In genomic region chr2:156781836-156782480, GRCm38 (mm10) we compare ENCODE assay signal across 17 mouse cellular contexts. TPM values are rescaled to one million over a fixed set of nuclear protein-coding genes. Genes with fewer than 3 reads are reported as not detected.
DNase-seq lines count a peak whose midpoint lies in the region; ATAC-seq and TF ChIP-seq lines count a peak whose summit lies in the region.
"Had no signal": no experiment of that assay in that cellular context is flagged by ENCODE, and none has a peak within 500 bp of the region (broad histone marks: within the 10 kb centered on the region; RNA-seq: fewer than 3 reads in every experiment).

No protein-coding gene starts in this region.

- no peak overlapping the region for H3K4me2 ChIP-seq in heart, embryonic 13.5 days
- peak overlapping the region; percentile 58 for H3K4me2 ChIP-seq in liver, embryonic 15.5 days
- H3K4me2 ChIP-seq: forebrain, embryonic 12.5 days; limb, embryonic 13.5 days had no signal

- TF ChIP-seq POLR2A in bone marrow macrophage, adult 2 months (IDR thresholded peaks at IDR 0.05; ENCODE audit: borderline replicate concordance, low read depth, low read length): no peak

- no peak overlapping the region for H3K4me3 ChIP-seq in heart, embryonic 13.5 days
- H3K4me3 ChIP-seq in E14TG2a.4 (replicated peaks; ENCODE audit: low read length): peak overlapping the region; percentile 50; the same call in 1 of the 2 replicates
- no peak overlapping the region for H3K4me3 ChIP-seq in bone marrow macrophage, adult 2 months (ENCODE audit: insufficient read depth, low read length)
- no peak overlapping the region for H3K4me3 ChIP-seq in liver, embryonic 15.5 days (replicated peaks)
- H3K4me3 ChIP-seq: forebrain, embryonic 12.5 days; limb, embryonic 13.5 days had no signal

- 0 out of 2 replicates have a peak, but pooled peaks cover 3% of the 10 kb centered on the region for H3K9me3 ChIP-seq in heart, embryonic 13.5 days
- H3K9me3 ChIP-seq in E14TG2a.4 (ENCODE audit: low read length): peaks cover 23% of the 10 kb centered on the region
- H3K9me3 ChIP-seq in liver, embryonic 15.5 days (replicated peaks): no peaks in the 10 kb centered on the region
- H3K9me3 ChIP-seq: limb, embryonic 13.5 days had no signal

- 0 out of 2 replicates have a peak overlapping the region, but pooled peaks have one; percentile 14 for H3K9ac ChIP-seq in heart, embryonic 13.5 days
- peak overlapping the region; percentile 6; the same call in 1 of the 2 replicates for H3K9ac ChIP-seq in liver, embryonic 15.5 days
- H3K9ac ChIP-seq: forebrain, embryonic 12.5 days; limb, embryonic 13.5 days had no signal

- H3K36me3 ChIP-seq in heart, embryonic 13.5 days: peaks cover 36% of the 10 kb centered on the region
- H3K36me3 ChIP-seq in E14TG2a.4 (ENCODE audit: insufficient read depth, low read length): no peaks in the 10 kb centered on the region
- no peaks in the 10 kb centered on the region for H3K36me3 ChIP-seq in liver, embryonic 15.5 days (replicated peaks)
- H3K36me3 ChIP-seq: forebrain, embryonic 12.5 days had no signal

- ATAC-seq in heart, embryonic 13.5 days (ENCODE audit: extremely low read depth, insufficient number of reproducible peaks, low FRiP score, low TSS enrichment): no peak
- peak; percentile 70 for ATAC-seq in liver, embryonic 15.5 days (ENCODE audit: insufficient read depth)
- ATAC-seq in megakaryocyte, adult 5-6 weeks (ENCODE audit: poor library complexity, severe bottlenecking): no peak

- TF ChIP-seq CTCF in E14TG2a.4 (conservative IDR thresholded peaks at IDR 0.05; ENCODE audit: low read length): peak; percentile 19
- peak; percentile 5; the same call in 1 of the 2 replicates for TF ChIP-seq CTCF in bone marrow macrophage, adult 2 months (IDR thresholded peaks at IDR 0.05; ENCODE audit: low read depth, low read length)

- H3K4me1 ChIP-seq in heart, embryonic 13.5 days: peaks cover 74% of the 10 kb centered on the region
- peaks cover 53% of the 10 kb centered on the region for H3K4me1 ChIP-seq in E14TG2a.4 (replicated peaks; ENCODE audit: low read depth, low read length)
- H3K4me1 ChIP-seq in bone marrow macrophage, adult 2 months (ENCODE audit: control insufficient read depth, insufficient read depth, low read length): no peaks in the 10 kb centered on the region
- H3K4me1 ChIP-seq in liver, embryonic 15.5 days (replicated peaks): peaks cover 81% of the 10 kb centered on the region

- no peaks in the 10 kb centered on the region for H3K27me3 ChIP-seq in heart, embryonic 13.5 days (replicated peaks)
- H3K27me3 ChIP-seq in E14TG2a.4 (ENCODE audit: insufficient read depth, low read length): peaks cover 14% of the 10 kb centered on the region
- H3K27me3 ChIP-seq in liver, embryonic 15.5 days: no peaks in the 10 kb centered on the region
- H3K27me3 ChIP-seq: limb, embryonic 13.5 days had no signal

- peak overlapping the region; percentile 60 for H3K27ac ChIP-seq in heart, embryonic 13.5 days (replicated peaks)
- no peak overlapping the region for H3K27ac ChIP-seq in bone marrow macrophage, adult 2 months (ENCODE audit: insufficient read depth, low read depth, low read length)
- H3K27ac ChIP-seq in liver, embryonic 15.5 days (replicated peaks): peak overlapping the region; percentile 82
- H3K27ac ChIP-seq: forebrain, embryonic 12.5 days; limb, embryonic 13.5 days had no signal

- no peak for DNase-seq in heart, adult 8-10 months (ENCODE audit: low spot score)
- DNase-seq in kidney, adult 9 months: no peak
- no peak for DNase-seq in gastrocnemius, adult 8-10 months (ENCODE audit: low spot score in 2 of 2)
- DNase-seq: adrenal gland, postnatal 25 days; cerebellum, adult 18-20 months; gastrocnemius, postnatal 14 days; kidney, postnatal 25 days; lung, postnatal 36 days; right cerebral cortex, adult 18-20 months; thymus, postnatal 36 days had no signal

- WGBS in heart, embryonic 13.5 days: 56% methylated on average over 4 of the region's 4 CpGs
- WGBS in liver, embryonic 15.5 days (ENCODE audit: insufficient replicate concordance): 26% methylated on average over 4 of the region's 4 CpGs

RNA-seq across cellular contexts. Expression of gene Myl9, which starts 6.7 kb away (rescaled TPM):
- polyA plus RNA-seq in heart, embryonic 13.5 days (2015; fragmentation: Nextera tagmentation; extraction: Ambion mirVana): 1,696 and 1,855 TPM in 2 replicates
- 10 to 100 TPM; 40.0 to 70.3 (median 65.6) TPM for total RNA-seq in heart, adult 8-10 months (2022)
- 5.1 and 7.6 TPM in 2 replicates for polyA plus RNA-seq in bone marrow macrophage, adult 2 months (2012; ENCODE audit: insufficient read depth, insufficient read length, missing spikeins)
- 48.1 and 52.7 TPM in 2 replicates for polyA plus RNA-seq in liver, embryonic 15.5 days (2015; fragmentation: Nextera tagmentation; extraction: Ambion mirVana)
- 10 to 100 TPM; 28.1 to 44.3 (median 31.9) TPM for total RNA-seq in gastrocnemius, adult 8-10 months (2022)
- total RNA-seq in megakaryocyte, adult 5-6 weeks (2015): not detected in 2 replicates
- not detected in 2 replicates for total RNA-seq in megakaryocyte, adult 5-6 weeks (2017)

RNA-seq across cellular contexts. Expression of gene Tgif2, which starts 57.8 kb away (rescaled TPM):
- polyA plus RNA-seq in heart, embryonic 13.5 days (2015; fragmentation: Nextera tagmentation; extraction: Ambion mirVana): 35.5 and 35.9 TPM in 2 replicates
- total RNA-seq in heart, adult 8-10 months (2022): under 1 TPM; 0.47 to 0.55 (median 0.51) TPM
- not detected in 2 replicates for polyA plus RNA-seq in bone marrow macrophage, adult 2 months (2012; ENCODE audit: insufficient read depth, insufficient read length, missing spikeins)
- 6.3 and 6.6 TPM in 2 replicates for polyA plus RNA-seq in liver, embryonic 15.5 days (2015; fragmentation: Nextera tagmentation; extraction: Ambion mirVana)
- under 1 TPM in 3 of 4 experiments, not detected in 1; 0.16 to 0.38 (median 0.17) TPM for total RNA-seq in gastrocnemius, adult 8-10 months (2022)
- 0.36 and 0.38 TPM in 2 replicates for total RNA-seq in megakaryocyte, adult 5-6 weeks (2015)
- 0.73 TPM in 1 of 2 replicates, not detected in the other for total RNA-seq in megakaryocyte, adult 5-6 weeks (2017)

Comparison
In these comparisons a context has a peak if more than half of its experiments do, and no peak if none do; other contexts are left out.
1. RNA of gene Myl9, which starts 6.7 kb away (total RNA-seq): 40.0 to 70.3 TPM in heart, adult 8-10 months and 28.1 to 44.3 TPM in gastrocnemius, adult 8-10 months; not detected in megakaryocyte, adult 5-6 weeks; every median in the first group is over 10 times any median in the second.